Mouse (Mus musculus) neural tube, embryonic 11.5 days (tissue): ENCODE results near the gene Ppm1h. TPM values are rescaled to one million over a fixed set of nuclear protein-coding genes. Genes with fewer than 3 reads are reported as not detected.

ENCODE experiments used
- ATAC-seq: fragments of 200-750 bp; cut with Nextera tagmentation; 2 replicates; pipeline ENCODE4 v1.8.0; 2017; ENCODE audit warnings: moderate number of reproducible peaks, mild to moderate bottlenecking, moderate TSS enrichment, moderate library complexity; ENCODE audit not compliant: insufficient read depth, low FRiP score, low TSS enrichment
- DNase-seq: peaks from one replicate; pipeline ENCODE4 v3.0.0-alpha.2; 2015; ENCODE audit warnings: low spot score
- H3K27ac ChIP-seq: fragments of 300-500 bp; sonication (generic); 2 replicates; pipeline ENCODE4 v1.5.1; 2014; ENCODE audit warnings: low read depth, mild to moderate bottlenecking, low read length
- H3K27me3 ChIP-seq: fragments of 300-500 bp; sonication (generic); 2 replicates; pipeline ENCODE4 v1.6.1; 2014; ENCODE audit warnings: mild to moderate bottlenecking, low read length, mixed read lengths; ENCODE audit not compliant: control insufficient read depth, insufficient read depth
- H3K36me3 ChIP-seq: fragments of 300-500 bp; sonication (generic); 2 replicates; pipeline ENCODE4 v1.6.1; 2014; ENCODE audit warnings: mild to moderate bottlenecking, low read length, moderate library complexity, mixed read lengths; ENCODE audit not compliant: control insufficient read depth, insufficient read depth
- H3K4me1 ChIP-seq: fragments of 300-500 bp; sonication (generic); 2 replicates; pipeline ENCODE4 v1.6.1; 2014; ENCODE audit warnings: low read length, mixed read lengths; ENCODE audit not compliant: control insufficient read depth, insufficient read depth
- H3K4me2 ChIP-seq: fragments of 300-500 bp; sonication (generic); 2 replicates; pipeline ENCODE4 v1.6.1; 2014; ENCODE audit warnings: low read depth, mild to moderate bottlenecking, moderate library complexity
- H3K4me3 ChIP-seq: fragments of 300-500 bp; sonication (generic); 2 replicates; pipeline ENCODE4 v1.5.1; 2014; ENCODE audit warnings: low read depth, low read length
- H3K9ac ChIP-seq: fragments of 300-500 bp; sonication (generic); 2 replicates; pipeline ENCODE4 v1.6.1; 2014; ENCODE audit warnings: mild to moderate bottlenecking, low read length
- H3K9me3 ChIP-seq: fragments of 300-500 bp; sonication (generic); 2 replicates; pipeline ENCODE4 v1.6.1; 2016; ENCODE audit warnings: low read length; ENCODE audit not compliant: control insufficient read depth
- WGBS: fragments of 180-500 bp; shearing (Covaris S2); extraction: QIAGEN DNeasy Blood & Tissue Kit; methylation state at CpG from one replicate; pipeline ENCODE4 v1.1.7; 2014; 5-methylcytosine and 5-hydroxymethylcytosine counted together
- polyA plus RNA-seq: library from polyadenylated mRNA; unstranded; fragments of >200 nt; fragmentation: Nextera tagmentation; extraction: Ambion mirVana; gene quantifications from 2 replicates; pipeline ENCODE4 v1.2.1, GENCODE M21; 2014

The Ppm1h gene
- polyA plus RNA-seq, 1 experiment from 2014 or later, result 15.1 TPM

DNA sequence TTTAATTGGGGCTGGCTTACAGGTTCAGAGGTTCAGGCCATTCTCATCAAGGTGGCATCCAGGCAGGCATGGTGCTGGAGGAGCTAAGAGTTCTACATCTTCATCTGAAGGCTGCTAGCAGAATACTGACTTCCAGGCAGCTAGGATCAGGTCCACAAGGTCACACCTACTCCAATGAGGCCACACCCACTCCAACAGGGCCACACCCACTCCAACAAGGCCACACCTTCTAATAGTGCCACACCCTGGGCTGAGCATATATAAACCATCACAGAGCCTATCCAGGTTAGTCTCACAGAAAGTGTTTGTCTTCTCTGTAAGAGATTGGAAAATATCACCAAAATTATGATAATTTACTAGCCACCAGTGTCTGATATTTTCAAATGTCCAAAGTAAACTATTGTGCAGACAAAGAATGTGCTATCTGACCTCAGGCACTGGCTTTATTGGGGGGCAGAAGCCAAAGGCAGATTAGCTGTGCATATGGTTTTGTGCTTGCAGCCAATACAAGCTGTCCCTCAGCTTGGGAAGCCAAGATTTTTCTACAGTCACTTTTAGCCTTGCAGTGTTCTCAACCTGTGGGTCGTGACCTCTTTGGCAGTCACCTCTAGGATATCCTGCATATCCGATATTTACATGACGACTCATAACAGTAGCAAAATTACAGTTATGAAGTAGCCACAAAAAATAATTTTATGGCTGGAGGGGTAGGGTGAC is 99.5 kb downstream of the Ppm1h start:
- 78% methylated on average over 3 of the region's 3 CpGs for WGBS
- ATAC-seq, result no peak
- H3K27me3 ChIP-seq, result no peaks in the 10 kb centered on the region

GRCm38 (mm10) chr10:122779351-122779750 is 100.8 kb downstream of the Ppm1h start:
- Histone ChIP-seq H3K36me3 (no peaks in the 10 kb centered on the region), H3K27me3 (no peaks in the 10 kb centered on the region), H3K9me3 (no peaks in the 10 kb centered on the region), H3K4me2 (no peak overlapping the region), H3K4me3 (no peak overlapping the region), H3K27ac (no peak overlapping the region), H3K4me1 (peaks cover 6% of the 10 kb centered on the region; the same call in 1 of the 2 replicates), H3K9ac (no peak overlapping the region)
- ATAC-seq (no peak), DNase-seq (no peak)
- 18% methylated on average over 12 of the region's 12 CpGs for WGBS

More for the DNA sequence above, 99.5 kb downstream of the Ppm1h start:
- Histone ChIP-seq H3K9me3 (no peaks in the 10 kb centered on the region), H3K4me3 (no peak overlapping the region), H3K9ac (no peak overlapping the region), H3K27ac (no peak overlapping the region), H3K36me3 (no peaks in the 10 kb centered on the region), H3K4me1 (peaks cover 6% of the 10 kb centered on the region; the same call in 1 of the 2 replicates), H3K4me2 (no peak overlapping the region)
- DNase-seq, result no peak

- Histone ChIP-seq H3K4me3 (no peak overlapping the region), H3K4me1 (peaks cover 6% of the 10 kb centered on the region; the same call in 1 of the 2 replicates), H3K27ac (no peak overlapping the region), H3K27me3 (no peaks in the 10 kb centered on the region), H3K4me2 (no peak overlapping the region), H3K9me3 (no peaks in the 10 kb centered on the region), H3K9ac (no peak overlapping the region), H3K36me3 (no peaks in the 10 kb centered on the region)
- peak; percentile 43 for DNase-seq
- 27% methylated on average over 4 of the region's 4 CpGs for WGBS
- no peak for ATAC-seq
Observed at GRCm38 (mm10) chr10:122782755-122783154, 104.2 kb downstream of the Ppm1h start.

- no peaks in the 10 kb centered on the region for H3K27me3 ChIP-seq
- 47% methylated on average over 12 of the region's 12 CpGs for WGBS
- H3K4me3 ChIP-seq, result no peak overlapping the region
- H3K9ac ChIP-seq, result no peak overlapping the region
- H3K4me2 ChIP-seq, result no peak overlapping the region
- H3K9me3 ChIP-seq, result no peaks in the 10 kb centered on the region
- H3K36me3 ChIP-seq, result no peaks in the 10 kb centered on the region
- ATAC-seq (no peak), DNase-seq (no peak)
- H3K4me1 ChIP-seq, result no peaks in the 10 kb centered on the region; the same call in 1 of the 2 replicates
- H3K27ac ChIP-seq, result no peak overlapping the region
Observed at GRCm38 (mm10) chr10:122789648-122790170, 111.1 kb downstream of the Ppm1h start.

DNA sequence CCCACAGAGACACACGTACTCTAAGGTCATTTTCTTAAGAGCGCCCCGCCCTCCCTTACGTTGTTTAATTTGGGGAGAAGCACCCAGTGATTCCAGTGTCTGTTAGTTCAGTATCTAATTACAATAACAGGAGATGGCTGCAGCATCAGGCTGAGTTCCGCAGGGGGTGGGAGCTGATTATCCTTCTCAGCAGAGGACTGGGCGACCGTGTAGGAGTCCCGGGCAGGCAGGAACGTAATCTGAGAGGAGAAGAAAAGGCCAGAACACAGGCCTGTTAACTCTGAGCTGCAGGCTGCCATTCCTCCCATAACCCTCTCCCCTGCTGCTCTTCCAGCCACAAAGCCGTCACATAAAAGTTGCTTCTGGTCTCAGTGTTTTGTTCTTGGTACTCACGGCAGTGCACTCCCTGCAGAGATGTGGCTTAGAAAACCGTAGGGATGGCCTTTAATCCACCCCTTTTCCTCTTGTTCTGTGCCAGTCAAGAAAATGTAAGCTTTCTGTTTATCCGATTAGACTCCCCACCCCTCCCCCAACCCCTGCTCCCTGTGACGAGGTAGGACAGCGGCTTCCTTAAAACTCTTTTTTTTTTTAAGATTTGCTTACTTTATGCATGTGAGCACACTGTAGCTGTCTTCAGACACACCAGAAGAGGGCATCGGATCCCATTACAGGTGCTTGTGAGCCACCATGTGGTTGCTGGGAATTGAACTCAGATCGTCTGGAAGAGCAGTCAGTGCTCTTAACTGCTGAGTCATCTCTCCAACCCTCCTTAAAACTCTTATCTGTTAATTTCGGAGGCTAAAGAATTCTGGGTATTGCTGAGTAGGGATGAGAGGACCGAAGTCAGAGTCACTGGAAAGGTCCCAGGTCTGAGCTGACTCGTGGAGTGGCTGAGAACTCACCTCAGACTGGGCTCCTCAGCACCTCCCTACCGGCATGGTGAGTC is 113.7 kb downstream of the Ppm1h start:
- Histone ChIP-seq H3K9ac (peak overlapping the region; percentile 45), H3K9me3 (no peaks in the 10 kb centered on the region), H3K4me2 (peak overlapping the region; percentile 34), H3K4me3 (peak overlapping the region; percentile 13; the same call in 1 of the 2 replicates), H3K36me3 (no peaks in the 10 kb centered on the region), H3K4me1 (no peaks in the 10 kb centered on the region; the same call in 1 of the 2 replicates), H3K27me3 (no peaks in the 10 kb centered on the region), H3K27ac (0 out of 2 replicates have a peak overlapping the region, but pooled peaks have one; percentile 34)
- WGBS, result 3% methylated on average over 21 of the region's 21 CpGs
- ATAC-seq (peak; percentile 77), DNase-seq (peak; percentile 66)

DNA sequence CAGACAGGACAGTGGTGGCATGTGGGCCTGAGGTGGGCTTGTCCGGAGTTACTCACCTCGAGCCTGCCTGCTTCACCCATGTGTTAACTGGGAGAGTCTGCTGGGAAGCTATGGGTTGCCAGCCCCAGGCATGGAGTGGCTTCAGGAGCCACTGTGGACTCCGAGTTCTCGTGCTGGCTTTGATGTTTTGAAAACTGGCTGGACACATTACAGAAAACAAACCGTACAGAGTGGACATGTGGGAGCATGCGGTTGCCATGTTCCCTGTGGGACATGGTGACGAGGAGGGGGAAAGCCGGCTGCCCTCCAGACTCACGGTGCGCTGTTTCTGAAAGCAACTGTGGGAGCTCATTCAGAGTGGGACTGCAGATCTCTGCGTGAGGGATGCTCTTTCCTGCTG is 114.6 kb downstream of the Ppm1h start:
- no peak overlapping the region for H3K4me3 ChIP-seq
- DNase-seq, result no peak
- H3K9ac ChIP-seq, result no peak overlapping the region
- no peaks in the 10 kb centered on the region for H3K27me3 ChIP-seq
- no peaks in the 10 kb centered on the region for H3K9me3 ChIP-seq
- H3K4me1 ChIP-seq, result no peaks in the 10 kb centered on the region; the same call in 1 of the 2 replicates
- no peaks in the 10 kb centered on the region for H3K36me3 ChIP-seq
- no peak overlapping the region for H3K4me2 ChIP-seq
- ATAC-seq, result no peak
- 29% methylated on average over 11 of the region's 11 CpGs for WGBS
- no peak overlapping the region for H3K27ac ChIP-seq

- no peak overlapping the region for H3K4me2 ChIP-seq
- H3K4me3 ChIP-seq, result no peak overlapping the region
- H3K4me1 ChIP-seq, result no peaks in the 10 kb centered on the region; the same call in 1 of the 2 replicates
- no peaks in the 10 kb centered on the region for H3K9me3 ChIP-seq
- DNase-seq (peak; percentile 89), ATAC-seq (0 out of 2 replicates have a peak, but pooled peaks have one; percentile 5)
- no peak overlapping the region for H3K9ac ChIP-seq
- 36% methylated on average over 20 of the region's 20 CpGs for WGBS
- H3K27me3 ChIP-seq, result no peaks in the 10 kb centered on the region
- no peaks in the 10 kb centered on the region for H3K36me3 ChIP-seq
- H3K27ac ChIP-seq, result no peak overlapping the region
Observed at GRCm38 (mm10) chr10:122794187-122794850, 115.8 kb downstream of the Ppm1h start.

DNA sequence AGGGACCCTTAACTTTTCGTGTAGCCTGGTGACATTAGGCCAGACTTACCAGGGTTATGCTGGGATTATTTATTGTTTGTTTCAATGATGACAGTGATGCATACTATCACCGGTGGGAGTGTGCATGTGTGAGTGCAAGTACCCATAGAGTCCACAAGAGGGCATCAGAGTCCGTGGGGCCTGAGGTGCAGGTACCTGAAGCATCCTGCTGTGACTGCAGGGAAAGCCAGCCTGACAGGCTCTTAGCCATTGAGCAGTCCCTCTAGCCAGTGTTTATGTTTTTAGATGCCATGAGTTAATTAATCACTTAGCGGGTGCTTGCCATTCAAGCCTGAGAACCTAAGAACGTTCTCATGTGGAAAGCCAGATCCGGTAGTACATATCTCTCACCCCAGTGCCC is 119.4 kb downstream of the Ppm1h start:
- H3K9ac ChIP-seq, result no peak overlapping the region
- DNase-seq (no peak), ATAC-seq (no peak)
- H3K4me2 ChIP-seq, result no peak overlapping the region
- H3K27me3 ChIP-seq, result no peaks in the 10 kb centered on the region
- no peaks in the 10 kb centered on the region for H3K9me3 ChIP-seq
- WGBS, result 87% methylated on average over 6 of the region's 6 CpGs
- no peaks in the 10 kb centered on the region for H3K36me3 ChIP-seq
- peaks cover 3% of the 10 kb centered on the region; the same call in 1 of the 2 replicates for H3K4me1 ChIP-seq
- no peak overlapping the region for H3K27ac ChIP-seq
- H3K4me3 ChIP-seq, result no peak overlapping the region
